Mouse (Mus musculus) kidney, postnatal 0 days (tissue): Measurements from ENCODE around the gene Heatr9. TPM values are rescaled to one million over a fixed set of nuclear protein-coding genes. Genes with fewer than 3 reads are reported as not detected.

Source experiments
- ATAC-seq: fragments of 200-750 bp; cut with Nextera tagmentation; replicated peaks from 2 replicates; pipeline ENCODE4 v1.8.0; 2017; ENCODE audit warnings: low read depth, moderate number of reproducible peaks, moderate TSS enrichment, moderate library complexity; ENCODE audit not compliant: low FRiP score
- DNase-seq: peaks from one replicate; pipeline ENCODE4 v3.0.0-alpha.2; 2016; ENCODE audit warnings: low spot score
- H3K27ac ChIP-seq: fragments of 300-500 bp; sonication (generic); 2 replicates; pipeline ENCODE4 v1.5.1; 2014; ENCODE audit warnings: mild to moderate bottlenecking
- H3K27me3 ChIP-seq: fragments of 300-500 bp; sonication (generic); 2 replicates; pipeline ENCODE4 v1.6.1; 2014; ENCODE audit warnings: low read length, mixed read lengths; ENCODE audit not compliant: insufficient read depth
- H3K36me3 ChIP-seq: fragments of 300-500 bp; sonication (generic); 2 replicates; pipeline ENCODE4 v1.6.1; 2014; ENCODE audit warnings: low read length, mixed read lengths; ENCODE audit not compliant: insufficient read depth
- H3K4me1 ChIP-seq: fragments of 300-500 bp; sonication (generic); replicated peaks from 2 replicates; pipeline ENCODE4 v1.6.1; 2014; ENCODE audit warnings: antibody characterized with exemption, low read length, mixed read lengths; ENCODE audit not compliant: insufficient read depth
- H3K4me2 ChIP-seq: fragments of 300-500 bp; sonication (generic); 2 replicates; pipeline ENCODE4 v1.6.1; 2014; ENCODE audit warnings: mild to moderate bottlenecking, low read length, moderate library complexity, mixed read lengths
- H3K4me3 ChIP-seq: fragments of 300-500 bp; sonication (generic); replicated peaks from 2 replicates; pipeline ENCODE4 v1.5.1; 2014; ENCODE audit warnings: low read depth, low read length
- H3K9ac ChIP-seq: fragments of 300-500 bp; sonication (generic); 2 replicates; pipeline ENCODE4 v1.6.1; 2014; ENCODE audit warnings: low read depth, low read length
- H3K9me3 ChIP-seq: fragments of 300-500 bp; sonication (generic); replicated peaks from 2 replicates; pipeline ENCODE4 v1.6.1; 2016; ENCODE audit warnings: low read length, inconsistent platforms, mixed read lengths
- CTCF ChIP-seq: IDR thresholded peaks from 2 replicates; pipeline ENCODE4 v1.5.1; 2016; ENCODE audit warnings: antibody characterized with exemption, low read depth, mild to moderate bottlenecking, moderate library complexity
- WGBS: fragments of 180-500 bp; shearing (Covaris S2); extraction: QIAGEN DNeasy Blood & Tissue Kit; methylation state at CpG from one replicate; pipeline ENCODE4 v1.1.7; 2014; 5-methylcytosine and 5-hydroxymethylcytosine counted together
- polyA plus RNA-seq: library from polyadenylated mRNA; unstranded; fragments of >200 nt; fragmentation: Nextera tagmentation; extraction: Ambion mirVana; gene quantifications from 2 replicates; pipeline ENCODE4 v1.2.1, GENCODE M21; 2015

Gene Heatr9
- polyA plus RNA-seq, 1 experiment from 2014 or later, result not detected

DNA sequence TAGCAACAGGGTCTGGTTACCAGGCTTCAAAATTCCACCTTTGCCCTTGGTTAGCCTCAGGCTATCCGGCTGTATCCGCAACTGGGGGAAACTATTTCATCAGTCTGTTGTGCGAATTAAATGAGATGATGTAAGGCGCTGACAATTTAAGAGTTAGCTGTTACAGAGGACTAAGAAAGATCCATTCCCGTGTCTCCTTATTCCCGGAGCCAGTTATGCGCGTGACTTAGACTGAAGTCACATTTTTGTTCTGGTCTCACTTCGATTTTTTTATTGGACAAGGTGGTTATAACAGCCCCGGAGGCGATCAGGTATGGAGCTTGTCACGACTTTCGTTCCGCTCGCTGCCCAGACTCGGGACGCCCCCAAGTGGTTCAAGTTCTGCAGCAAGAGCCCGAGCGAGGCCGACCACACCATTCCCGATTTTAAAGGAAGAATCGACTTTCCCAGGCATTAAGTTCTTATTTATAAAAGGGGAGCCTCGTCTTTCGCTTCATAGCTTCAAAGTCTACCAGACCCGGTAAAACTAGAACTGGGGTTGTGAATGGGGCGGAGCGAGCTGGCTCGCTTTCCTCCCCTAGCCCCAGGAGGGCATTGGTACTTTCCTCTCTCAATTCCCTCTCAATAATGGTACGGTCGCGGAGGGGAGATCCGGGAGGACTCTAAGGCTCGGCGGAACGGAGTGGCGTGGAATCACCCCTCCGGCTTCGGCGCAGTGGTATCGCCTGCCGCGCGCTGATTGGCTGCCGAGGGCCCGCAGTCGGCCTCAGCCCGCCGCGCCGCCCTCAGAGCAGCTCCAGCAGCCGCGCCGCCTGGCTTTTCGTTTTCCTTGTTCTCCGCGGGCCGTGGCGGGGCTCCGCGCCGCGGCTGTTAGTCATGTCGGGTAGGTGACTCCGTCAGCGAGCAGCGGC is 49.4 kb downstream of the Heatr9 start, which contains the start of gene Taf15:
Gene Taf15, plus strand, starts transcription at position 763 of the 911 bp plus-strand sequence.
- Histone ChIP-seq H3K36me3 (no peaks in the 10 kb centered on the region), H3K4me3 (peak within 1 kb of the TSS; percentile 80), H3K9ac (peak within 1 kb of the TSS; percentile 89), H3K9me3 (no peaks in the 10 kb centered on the region), H3K4me1 (peaks cover 7% of the 10 kb centered on the region), H3K4me2 (peak within 1 kb of the TSS; percentile 78), H3K27ac (peak within 1 kb of the TSS; percentile 95), H3K27me3 (no peaks in the 10 kb centered on the region)
- peak; percentile 99 for DNase-seq
- peak; percentile 98 for ATAC-seq
- TF ChIP-seq CTCF, result peak; percentile 77
- under 1% methylated on average over 66 of the region's 66 CpGs for WGBS

DNA sequence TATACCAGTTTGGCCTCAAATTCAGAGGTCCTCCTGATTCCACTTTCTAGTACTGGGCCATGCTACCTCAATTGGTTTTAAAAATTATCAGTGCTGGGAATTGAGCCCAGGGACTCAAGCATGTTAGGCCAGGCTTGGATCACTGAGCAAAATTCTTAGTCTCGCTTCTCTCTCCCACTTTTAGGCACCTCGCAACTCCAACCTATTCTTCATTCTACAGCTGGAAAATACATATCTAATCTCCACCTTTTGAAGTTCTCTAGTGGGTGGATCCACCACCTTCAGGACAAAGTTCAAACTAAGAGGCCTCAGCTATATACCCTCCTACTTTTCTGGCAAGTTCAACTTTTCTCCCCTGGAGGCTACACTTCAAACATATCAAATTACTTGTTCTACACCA is 50.2 kb downstream of the Heatr9 start:
- Histone ChIP-seq H3K4me2 (peak overlapping the region; percentile 78; the same call in 1 of the 2 replicates), H3K4me1 (peaks cover 7% of the 10 kb centered on the region), H3K9me3 (no peaks in the 10 kb centered on the region), H3K27me3 (no peaks in the 10 kb centered on the region), H3K36me3 (no peaks in the 10 kb centered on the region), H3K9ac (no peak overlapping the region), H3K4me3 (no peak overlapping the region), H3K27ac (no peak overlapping the region)
- TF ChIP-seq CTCF, result no peak
- WGBS, result 85% methylated on average over 2 of the region's 2 CpGs
- ATAC-seq (no peak), DNase-seq (no peak)

GRCm38 (mm10) chr11:83468765-83469164 is 53.2 kb downstream of the Heatr9 start:
- Histone ChIP-seq H3K9ac (no peak overlapping the region), H3K36me3 (no peaks in the 10 kb centered on the region), H3K4me2 (no peak overlapping the region), H3K4me3 (no peak overlapping the region), H3K9me3 (no peaks in the 10 kb centered on the region), H3K27ac (no peak overlapping the region), H3K27me3 (peaks cover 3% of the 10 kb centered on the region; the same call in 1 of the 2 replicates), H3K4me1 (no peaks in the 10 kb centered on the region)
- TF ChIP-seq CTCF, result no peak
- 86% methylated on average over 3 of the region's 3 CpGs for WGBS
- ATAC-seq (no peak), DNase-seq (no peak)

DNA sequence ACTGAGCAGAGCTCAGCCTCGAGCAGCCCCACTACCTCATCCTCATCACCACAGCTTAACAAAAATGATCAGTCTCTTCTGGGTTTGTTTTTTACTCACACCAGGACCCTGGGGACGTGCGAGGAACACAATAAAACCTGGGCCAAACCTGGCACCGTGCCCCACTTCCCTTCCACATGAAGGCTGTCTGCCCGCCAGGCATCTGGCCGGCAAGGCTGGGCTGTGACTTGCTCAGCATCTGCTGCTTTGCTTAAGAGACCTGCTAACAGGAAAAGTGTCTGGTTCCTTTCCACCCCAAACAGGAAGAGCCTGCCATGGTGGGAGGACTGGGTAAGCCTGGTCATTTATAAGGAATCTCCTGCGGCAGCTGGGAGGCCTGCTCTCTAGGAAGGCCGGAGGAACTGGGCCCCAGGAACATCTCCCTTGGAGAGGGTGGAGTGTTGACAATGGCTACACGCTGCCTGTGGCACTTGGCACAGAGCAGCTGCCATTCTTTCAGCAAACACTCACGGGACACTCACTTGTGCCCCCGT is 54.8 kb downstream of the Heatr9 start:
- peak overlapping the region; percentile 54; the same call in 1 of the 2 replicates for H3K27ac ChIP-seq
- no peak overlapping the region for H3K4me3 ChIP-seq
- no peak overlapping the region for H3K4me2 ChIP-seq
- no peak overlapping the region for H3K9ac ChIP-seq
- TF ChIP-seq CTCF, result no peak
- H3K27me3 ChIP-seq, result peaks cover 3% of the 10 kb centered on the region; the same call in 1 of the 2 replicates
- DNase-seq (peak; percentile 54), ATAC-seq (0 out of 2 replicates have a peak, but pooled peaks have one; percentile 37)
- no peaks in the 10 kb centered on the region for H3K36me3 ChIP-seq
- H3K4me1 ChIP-seq, result peaks cover 5% of the 10 kb centered on the region; the same call in 1 of the 2 replicates
- 54% methylated on average over 11 of the region's 11 CpGs for WGBS
- H3K9me3 ChIP-seq, result no peaks in the 10 kb centered on the region

GRCm38 (mm10) chr11:83465976-83466375 is 56.0 kb downstream of the Heatr9 start:
- Histone ChIP-seq H3K4me2 (no peak overlapping the region), H3K27ac (no peak overlapping the region), H3K9me3 (no peaks in the 10 kb centered on the region), H3K27me3 (peaks cover 3% of the 10 kb centered on the region; the same call in 1 of the 2 replicates), H3K9ac (no peak overlapping the region), H3K36me3 (no peaks in the 10 kb centered on the region), H3K4me3 (no peak overlapping the region), H3K4me1 (peaks cover 5% of the 10 kb centered on the region; the same call in 1 of the 2 replicates)
- no peak for TF ChIP-seq CTCF
- ATAC-seq, result no peak
- 13% methylated on average over 2 of the region's 2 CpGs for WGBS
- no peak for DNase-seq

- TF ChIP-seq CTCF, result no peak
- H3K4me3 ChIP-seq, result peak within 1 kb of the TSS; percentile 59
- peak; percentile 67 for DNase-seq
- H3K9ac ChIP-seq, result peak within 1 kb of the TSS; percentile 60
- no peaks in the 10 kb centered on the region for H3K36me3 ChIP-seq
- H3K27ac ChIP-seq, result no peak within 1 kb of the TSS
- H3K27me3 ChIP-seq, result peaks cover 3% of the 10 kb centered on the region; the same call in 1 of the 2 replicates
- 0% methylated on average over 40 of the region's 42 CpGs for WGBS
- peak; percentile 46; the same call in 1 of the 2 replicates for ATAC-seq
- peak within 1 kb of the TSS; percentile 97 for H3K4me2 ChIP-seq
- no peaks in the 10 kb centered on the region for H3K9me3 ChIP-seq
- peaks cover 5% of the 10 kb centered on the region; the same call in 1 of the 2 replicates for H3K4me1 ChIP-seq
Observed at GRCm38 (mm10) chr11:83462711-83463244, 59.2 kb downstream of the Heatr9 start, which contains the start of gene Mmp28. Gene Mmp28, minus strand, starts transcription at chr11:83463071.

Other genes starting within 250 kb of the Heatr9 start
- 0.08 TPM in 1 of 2 replicates, not detected in the other for gene Slfn14, start 235.4 kb downstream of the Heatr9 start, polyA plus RNA-seq
- 42.4 and 45.1 TPM in 2 replicates for gene Ap2b1, start 223.2 kb downstream of the Heatr9 start, polyA plus RNA-seq
- gene Pex12, start 219.6 kb downstream of the Heatr9 start, polyA plus RNA-seq, result 12.2 and 12.7 TPM in 2 replicates
- 0.38 and 0.49 TPM in 2 replicates for gene Rasl10b, start 113.0 kb downstream of the Heatr9 start, polyA plus RNA-seq
- gene Gas2l2, start 92.7 kb downstream of the Heatr9 start, polyA plus RNA-seq, result not detected in 2 replicates
- gene 1700020L24Rik, start 84.5 kb downstream of the Heatr9 start, polyA plus RNA-seq, result 0.22 TPM in 1 of 2 replicates, not detected in the other
- 1.9 and 2.2 TPM in 2 replicates for gene Mmp28, start 59.1 kb downstream of the Heatr9 start, polyA plus RNA-seq
- 5.7 and 6.7 TPM in 2 replicates for gene Taf15, start 49.1 kb downstream of the Heatr9 start, polyA plus RNA-seq
- 0.47 and 0.79 TPM in 2 replicates for gene Ccl5, start 8.3 kb upstream of the Heatr9 start, polyA plus RNA-seq
- gene Ccl9, start 56.5 kb upstream of the Heatr9 start, polyA plus RNA-seq, result 3.6 and 4.1 TPM in 2 replicates
- gene Ccl6, start 70.9 kb upstream of the Heatr9 start, polyA plus RNA-seq, result 9.5 and 12.0 TPM in 2 replicates
- gene Rpl9-ps1, start 123.4 kb upstream of the Heatr9 start, polyA plus RNA-seq, result not detected in 2 replicates
- gene Ccl3, start 127.2 kb upstream of the Heatr9 start, polyA plus RNA-seq, result 0.55 and 1.3 TPM in 2 replicates
- 0.94 and 1.7 TPM in 2 replicates for gene Ccl4, start 140.4 kb upstream of the Heatr9 start, polyA plus RNA-seq
- gene Wfdc17, start 181.8 kb upstream of the Heatr9 start, polyA plus RNA-seq, result 3.5 and 6.6 TPM in 2 replicates
- gene Wfdc18, start 186.8 kb upstream of the Heatr9 start, polyA plus RNA-seq, result 0.33 TPM in 1 of 2 replicates, not detected in the other
- 1.5 and 1.7 TPM in 2 replicates for gene Wfdc21, start 224.8 kb upstream of the Heatr9 start, polyA plus RNA-seq
- 14.4 and 14.9 TPM in 2 replicates for gene Heatr6, start 231.5 kb upstream of the Heatr9 start, polyA plus RNA-seq